Mouse (Mus musculus): Measurements from ENCODE around the gene Fem1b.

DNA sequence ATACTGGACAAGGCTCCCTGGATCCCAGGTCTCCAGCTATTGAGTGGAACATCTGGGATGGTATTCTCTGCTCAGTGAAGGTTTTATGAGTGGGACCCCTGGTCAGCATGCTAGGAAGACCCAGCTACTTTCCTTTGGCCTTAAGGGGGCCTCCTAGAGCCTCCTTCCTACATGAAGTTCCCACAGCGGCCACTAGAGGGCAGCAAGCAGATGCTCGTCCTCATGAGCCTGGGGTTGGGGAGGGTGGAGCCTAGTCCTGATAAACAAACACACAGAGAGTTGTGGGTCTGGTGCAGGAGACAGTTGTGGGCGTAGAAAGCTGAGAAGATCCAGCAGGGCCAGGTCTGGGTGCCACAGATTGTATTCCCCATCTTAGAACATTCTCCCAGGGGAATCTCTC, 36.0 kb upstream of the Fem1b start:
- TF ChIP-seq GATA1 (IDR thresholded peaks at IDR 0.05; ENCODE audit: borderline replicate concordance, low read length) (no peak), FLI1 (IDR thresholded peaks at IDR 0.05; ENCODE audit: low read length) (no peak)

Measured in megakaryocyte, embryonic 14.5 days (primary cell).